Mouse (Mus musculus) hindbrain, embryonic 14.5 days (tissue): ENCODE measurements around the gene Fga. TPM values are rescaled to one million over a fixed set of nuclear protein-coding genes. Genes with fewer than 3 reads are reported as not detected.
A peak's percentile ranks its signal among the peaks of the same experiment; 100 is the strongest.

ENCODE experiments used
- ATAC-seq: fragments of 200-750 bp; cut with Nextera tagmentation; 2 replicates; pipeline ENCODE4 v1.8.0; 2017; ENCODE audit warnings: moderate number of reproducible peaks, mild to moderate bottlenecking, moderate TSS enrichment, moderate library complexity; ENCODE audit not compliant: low FRiP score
- DNase-seq: peaks from one replicate; pipeline ENCODE4 v3.0.0-alpha.2; 2015; ENCODE audit warnings: low spot score
- H3K27ac ChIP-seq: fragments of 300-500 bp; sonication (generic); 2 replicates; pipeline ENCODE4 v1.5.1; 2014; ENCODE audit warnings: mild to moderate bottlenecking, moderate library complexity
- H3K27me3 ChIP-seq: fragments of 300-500 bp; sonication (generic); 2 replicates; pipeline ENCODE4 v1.6.1; 2014; ENCODE audit warnings: mild to moderate bottlenecking, low read length, mixed read lengths; ENCODE audit not compliant: control insufficient read depth, insufficient read depth
- H3K36me3 ChIP-seq: fragments of 300-500 bp; sonication (generic); replicated peaks from 2 replicates; pipeline ENCODE4 v1.6.1; 2014; ENCODE audit not compliant: control insufficient read depth, insufficient read depth
- H3K4me1 ChIP-seq: fragments of 300-500 bp; sonication (generic); replicated peaks from 2 replicates; pipeline ENCODE4 v1.6.1; 2014; ENCODE audit warnings: antibody characterized with exemption, low read length, mixed read lengths; ENCODE audit not compliant: control insufficient read depth, insufficient read depth
- H3K4me2 ChIP-seq: fragments of 300-500 bp; sonication (generic); replicated peaks from 2 replicates; pipeline ENCODE4 v1.6.1; 2014; ENCODE audit warnings: mild to moderate bottlenecking, moderate library complexity
- H3K4me3 ChIP-seq: fragments of 300-500 bp; sonication (generic); replicated peaks from 2 replicates; pipeline ENCODE4 v1.5.1; 2014; ENCODE audit warnings: mild to moderate bottlenecking, low read length
- H3K9ac ChIP-seq: fragments of 300-500 bp; sonication (generic); 2 replicates; pipeline ENCODE4 v1.6.1; 2014
- H3K9me3 ChIP-seq: fragments of 300-500 bp; sonication (generic); 2 replicates; pipeline ENCODE4 v1.6.1; 2016; ENCODE audit warnings: low read length; ENCODE audit not compliant: control insufficient read depth
- WGBS: fragments of 180-500 bp; shearing (Covaris S2); extraction: QIAGEN DNeasy Blood & Tissue Kit; methylation state at CpG from one replicate; pipeline ENCODE4 v1.1.7; 2014; 5-methylcytosine and 5-hydroxymethylcytosine counted together
- polyA plus RNA-seq: library from polyadenylated mRNA; unstranded; fragments of >200 nt; fragmentation: Nextera tagmentation; extraction: Ambion mirVana; gene quantifications from 2 replicates; pipeline ENCODE4 v1.2.1, GENCODE M21; 2014

Gene Fga
- polyA plus RNA-seq, 1 experiment from 2014 or later = not detected

GRCm38 (mm10) chr3:83039666-83040065 lies 13.8 kb downstream of the Fga start:
- ATAC-seq (no peak), DNase-seq (no peak)
- H3K27me3 ChIP-seq = no peaks in the 10 kb centered on the region
- no peaks in the 10 kb centered on the region for H3K36me3 ChIP-seq
- H3K9ac ChIP-seq = no peak overlapping the region
- no peaks in the 10 kb centered on the region for H3K4me1 ChIP-seq
- H3K27ac ChIP-seq = no peak overlapping the region
- H3K4me3 ChIP-seq = no peak overlapping the region
- WGBS = 85% methylated on average over 4 of the region's 4 CpGs
- H3K4me2 ChIP-seq = no peak overlapping the region
- H3K9me3 ChIP-seq = no peaks in the 10 kb centered on the region

DNA sequence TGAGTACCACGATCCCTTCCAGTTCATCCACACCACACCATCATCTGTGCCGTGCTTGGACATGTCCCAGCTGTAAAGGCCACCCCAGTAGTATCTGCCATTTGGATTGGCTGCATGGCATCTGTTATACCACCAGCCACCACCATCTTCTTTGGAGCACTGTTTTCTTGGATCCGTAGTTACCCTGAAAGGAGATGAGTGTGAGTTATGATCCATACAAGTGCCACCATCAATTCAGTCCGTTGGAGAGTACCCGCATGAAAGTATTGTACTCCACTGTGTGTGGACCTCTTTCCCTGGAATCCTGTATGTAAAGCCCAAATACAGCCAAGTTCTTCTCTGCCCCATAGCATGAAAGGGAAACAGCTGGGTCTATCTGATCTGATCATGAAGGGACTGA lies 16.6 kb downstream of the Fga start:
- Histone ChIP-seq H3K27me3 (no peaks in the 10 kb centered on the region), H3K4me1 (no peaks in the 10 kb centered on the region), H3K4me2 (no peak overlapping the region), H3K27ac (no peak overlapping the region), H3K9ac (no peak overlapping the region), H3K4me3 (no peak overlapping the region), H3K9me3 (no peaks in the 10 kb centered on the region), H3K36me3 (no peaks in the 10 kb centered on the region)
- WGBS = 93% methylated on average over 5 of the region's 5 CpGs
- no peak for DNase-seq
- no peak for ATAC-seq

DNA sequence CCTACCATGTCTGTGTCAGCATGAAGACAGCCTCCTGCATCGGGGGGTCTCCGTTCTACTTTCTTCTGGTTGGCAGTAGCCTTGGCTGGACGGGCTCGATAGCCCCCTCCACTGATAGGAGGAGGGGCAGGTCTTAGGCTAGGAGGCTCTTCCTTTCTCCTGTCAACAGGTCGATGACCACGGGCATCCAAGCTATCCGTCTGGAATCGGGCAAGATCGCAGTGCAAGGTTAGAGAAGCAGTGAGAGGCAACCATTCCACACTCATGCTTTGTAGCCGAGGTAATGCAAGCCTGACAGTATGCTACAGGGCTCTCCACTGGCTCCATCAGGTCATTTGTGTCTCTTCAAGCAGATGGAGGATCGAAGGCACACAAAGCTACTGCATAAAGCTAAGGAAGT lies 20.8 kb downstream of the Fga start:
- no peak for DNase-seq
- H3K9me3 ChIP-seq = no peaks in the 10 kb centered on the region
- H3K4me2 ChIP-seq = no peak overlapping the region
- H3K27me3 ChIP-seq = no peaks in the 10 kb centered on the region
- ATAC-seq = no peak
- H3K27ac ChIP-seq = no peak overlapping the region
- no peaks in the 10 kb centered on the region for H3K36me3 ChIP-seq
- no peak overlapping the region for H3K4me3 ChIP-seq
- H3K9ac ChIP-seq = no peak overlapping the region
- no peaks in the 10 kb centered on the region for H3K4me1 ChIP-seq
- 91% methylated on average over 11 of the region's 11 CpGs for whole genome bisulfite sequencing

DNA sequence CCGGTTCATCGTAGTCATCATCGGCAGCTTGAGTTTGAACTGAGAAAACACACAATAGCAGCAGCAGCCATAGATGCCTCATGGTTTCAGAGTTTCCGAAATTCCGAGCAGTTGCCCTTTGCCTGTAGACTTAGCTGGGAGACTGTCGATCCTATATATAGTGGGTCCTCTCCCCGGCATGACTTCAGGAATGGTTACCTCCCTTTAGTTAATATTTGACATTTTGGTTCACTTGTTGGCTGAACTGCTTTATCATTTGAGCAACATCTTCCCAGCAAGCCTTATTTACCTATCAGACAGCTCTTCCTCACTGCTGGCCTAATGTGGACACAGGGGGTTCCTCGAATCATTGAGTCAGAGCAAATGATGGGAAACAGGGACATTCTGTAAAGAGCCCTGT lies 23.8 kb downstream of the Fga start, which contains the start of gene Fgb:
TSS of gene Fgb (minus strand) at position 184 of the 400 bp plus-strand sequence.
- Histone ChIP-seq H3K9ac (no peak within 1 kb of the TSS), H3K4me1 (no peaks in the 10 kb centered on the region), H3K36me3 (no peaks in the 10 kb centered on the region), H3K9me3 (no peaks in the 10 kb centered on the region), H3K27me3 (no peaks in the 10 kb centered on the region), H3K4me3 (no peak within 1 kb of the TSS), H3K27ac (no peak within 1 kb of the TSS), H3K4me2 (no peak within 1 kb of the TSS)
- ATAC-seq = no peak
- no peak for DNase-seq
- 76% methylated on average over 8 of the region's 8 CpGs for WGBS

GRCm38 (mm10) chr3:83050661-83051060 lies 24.8 kb downstream of the Fga start:
- Histone ChIP-seq H3K4me3 (no peak overlapping the region), H3K36me3 (no peaks in the 10 kb centered on the region), H3K27ac (no peak overlapping the region), H3K9me3 (no peaks in the 10 kb centered on the region), H3K27me3 (no peaks in the 10 kb centered on the region), H3K9ac (no peak overlapping the region), H3K4me2 (no peak overlapping the region), H3K4me1 (no peaks in the 10 kb centered on the region)
- WGBS = 85% methylated on average over 5 of the region's 5 CpGs
- DNase-seq (no peak), ATAC-seq (no peak)

GRCm38 (mm10) chr3:83052102-83052501 lies 26.2 kb downstream of the Fga start:
- ATAC-seq (no peak), DNase-seq (no peak)
- Histone ChIP-seq H3K9me3 (no peaks in the 10 kb centered on the region), H3K4me1 (peaks cover 6% of the 10 kb centered on the region), H3K4me3 (no peak overlapping the region), H3K4me2 (no peak overlapping the region), H3K36me3 (no peaks in the 10 kb centered on the region), H3K27me3 (no peaks in the 10 kb centered on the region), H3K27ac (no peak overlapping the region), H3K9ac (no peak overlapping the region)
- 82% methylated on average over 5 of the region's 5 CpGs for WGBS

DNA sequence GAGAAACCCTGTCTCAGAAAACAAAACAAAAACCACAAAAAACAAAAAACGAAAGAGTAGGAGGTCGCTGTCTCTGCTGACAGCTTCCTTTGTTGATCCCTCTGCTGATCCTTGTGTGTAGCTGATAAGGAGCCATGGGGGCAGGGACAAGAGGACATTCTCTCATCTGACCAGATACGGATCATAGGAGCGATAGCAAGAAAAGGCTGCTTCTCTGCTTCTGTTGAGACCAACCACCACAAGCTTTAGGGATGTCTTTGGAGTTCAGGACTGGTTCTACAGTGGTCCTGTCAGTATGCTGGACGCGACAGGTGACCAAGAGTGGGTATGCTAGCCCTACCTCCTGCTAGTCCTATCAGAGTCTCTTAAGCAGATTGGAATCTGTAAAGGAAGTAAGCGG lies 27.2 kb downstream of the Fga start:
- H3K4me3 ChIP-seq = no peak overlapping the region
- WGBS = 85% methylated on average over 7 of the region's 7 CpGs
- peaks cover 9% of the 10 kb centered on the region for H3K36me3 ChIP-seq
- no peak for ATAC-seq
- no peaks in the 10 kb centered on the region for H3K27me3 ChIP-seq
- H3K9ac ChIP-seq = no peak overlapping the region
- DNase-seq = no peak
- H3K9me3 ChIP-seq = no peaks in the 10 kb centered on the region
- no peak overlapping the region for H3K27ac ChIP-seq
- H3K4me2 ChIP-seq = no peak overlapping the region
- H3K4me1 ChIP-seq = peaks cover 6% of the 10 kb centered on the region

- no peaks in the 10 kb centered on the region for H3K27me3 ChIP-seq
- H3K9me3 ChIP-seq = no peaks in the 10 kb centered on the region
- WGBS = 36% methylated on average over 10 of the region's 10 CpGs
These were observed 27.9 kb downstream of the Fga start for GRCm38 (mm10) chr3:83053758-83054157.

DNA sequence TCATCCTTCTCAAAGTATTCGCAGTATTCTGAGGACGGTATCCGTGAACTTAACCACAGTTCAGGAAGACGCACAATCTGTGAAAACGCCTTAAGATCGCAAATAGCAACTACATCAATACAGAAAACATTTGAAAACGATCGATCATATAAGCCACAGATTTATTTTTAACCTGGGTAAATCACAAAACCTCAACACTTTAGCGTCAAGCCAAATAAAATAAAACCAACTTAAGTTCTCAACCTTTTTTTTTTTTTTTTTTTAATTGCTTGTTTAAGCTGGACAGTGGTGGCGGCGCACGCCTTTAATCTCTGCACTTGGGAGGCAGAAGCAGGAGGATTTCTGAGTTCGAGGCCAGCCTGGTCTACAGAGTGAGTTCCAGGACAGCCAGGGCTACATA lies 28.9 kb downstream of the Fga start:
- 36% methylated on average over 13 of the region's 13 CpGs for WGBS
- peak overlapping the region; percentile 39 for H3K4me2 ChIP-seq
- no peak overlapping the region for H3K9ac ChIP-seq
- ATAC-seq (no peak), DNase-seq (no peak)
- peak overlapping the region; percentile 76 for H3K4me3 ChIP-seq
- peaks cover 6% of the 10 kb centered on the region for H3K4me1 ChIP-seq
- H3K9me3 ChIP-seq = no peaks in the 10 kb centered on the region
- no peak overlapping the region for H3K27ac ChIP-seq
- H3K36me3 ChIP-seq = peaks cover 24% of the 10 kb centered on the region
- no peaks in the 10 kb centered on the region for H3K27me3 ChIP-seq

More at GRCm38 (mm10) chr3:83053758-83054157, 27.9 kb downstream of the Fga start:
- no peak for ATAC-seq
- DNase-seq = peak; percentile 80
- H3K4me3 ChIP-seq = no peak overlapping the region
- no peak overlapping the region for H3K9ac ChIP-seq
- H3K27ac ChIP-seq = no peak overlapping the region
- peaks cover 14% of the 10 kb centered on the region for H3K36me3 ChIP-seq
- no peak overlapping the region for H3K4me2 ChIP-seq
- peaks cover 6% of the 10 kb centered on the region for H3K4me1 ChIP-seq
